Mouse (Mus musculus): ENCODE measurements around the gene Tpm1.

Tpm1 gene

DNA sequence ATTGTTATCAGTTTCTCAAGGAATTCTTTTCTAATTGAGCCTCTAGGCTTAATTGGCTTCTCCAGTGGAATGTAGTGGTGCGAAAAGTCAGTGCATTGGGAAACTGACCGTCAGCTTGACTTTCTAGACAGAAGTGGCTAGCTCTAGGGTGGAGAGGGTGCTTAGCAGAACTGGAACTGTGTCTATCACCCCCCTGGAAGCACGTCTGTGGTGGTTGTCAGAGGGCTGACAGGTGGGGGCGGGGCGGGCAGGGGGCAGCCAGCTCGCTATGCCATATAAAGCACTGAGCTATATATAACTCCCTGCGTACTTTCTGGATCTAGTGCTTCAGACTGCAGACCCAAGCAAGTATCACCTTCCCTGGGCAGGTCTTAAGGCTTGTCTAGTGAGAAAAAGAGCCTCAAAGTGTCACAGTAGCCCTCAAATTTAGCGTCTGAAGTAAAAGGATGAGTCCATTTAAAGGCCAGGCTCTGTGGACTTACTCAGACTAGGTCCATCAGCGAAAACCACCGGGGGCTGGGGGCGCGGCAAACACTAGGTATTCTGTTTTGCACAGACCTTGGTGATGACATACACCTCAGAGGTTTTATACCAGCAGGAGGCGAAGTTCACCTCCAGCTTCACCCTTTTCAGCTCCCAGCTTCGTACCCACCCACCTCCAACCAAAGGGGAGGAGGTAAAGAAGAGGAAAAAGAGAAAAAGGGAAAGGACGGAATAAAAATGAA, 2.2 kb downstream of the Tpm1 start:
- in situ Hi-C loops (cut with MboI, MseI) = loop anchor here in 1 of 2 experiments (10.0 kb wide), 1 partner anchor 1342 kb away; no protein-coding TSS in a partner anchor

DNA sequence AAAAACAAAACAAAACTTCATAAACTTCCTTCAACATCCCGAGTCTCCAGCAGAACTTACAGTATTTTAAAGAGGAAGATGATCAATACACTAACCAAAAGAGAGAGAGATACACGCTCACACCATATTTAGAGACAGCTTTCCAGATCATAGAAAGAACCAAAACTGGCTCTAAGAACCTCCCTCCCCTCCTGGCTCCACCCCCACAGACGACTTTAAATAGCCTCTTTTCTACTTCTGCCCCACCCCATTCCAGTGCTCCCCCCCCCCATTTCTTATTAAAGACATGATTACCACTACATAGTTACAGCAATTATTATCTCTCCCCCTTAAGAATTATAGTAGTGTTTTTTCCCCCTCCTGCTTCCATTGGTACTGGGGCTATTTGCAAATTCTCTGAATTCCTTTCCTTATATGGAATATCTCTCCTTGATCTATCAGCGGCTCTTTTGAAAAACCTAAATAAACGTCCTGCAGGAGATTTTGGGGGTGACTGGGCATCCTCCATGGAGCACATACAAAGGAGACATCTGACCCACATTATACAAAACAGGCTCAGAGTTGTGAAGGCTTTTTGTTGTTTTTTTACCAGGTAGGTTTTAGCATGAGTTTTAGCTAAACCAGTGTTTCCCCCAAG, 3.1 kb downstream of the Tpm1 start:
- in situ Hi-C loops (cut with MboI, MseI) = loop anchor here in 1 of 2 experiments (10.0 kb wide), 1 partner anchor 1341 kb away; no protein-coding TSS in a partner anchor

- in situ Hi-C loops (cut with MboI, MseI) = loop anchor here in 1 of 2 experiments (10.0 kb wide), 1 partner anchor 1340 kb away; no protein-coding TSS in a partner anchor
Measured at GRCm38 (mm10) chr9:67045306-67045675, 3.9 kb downstream of the Tpm1 start.

DNA sequence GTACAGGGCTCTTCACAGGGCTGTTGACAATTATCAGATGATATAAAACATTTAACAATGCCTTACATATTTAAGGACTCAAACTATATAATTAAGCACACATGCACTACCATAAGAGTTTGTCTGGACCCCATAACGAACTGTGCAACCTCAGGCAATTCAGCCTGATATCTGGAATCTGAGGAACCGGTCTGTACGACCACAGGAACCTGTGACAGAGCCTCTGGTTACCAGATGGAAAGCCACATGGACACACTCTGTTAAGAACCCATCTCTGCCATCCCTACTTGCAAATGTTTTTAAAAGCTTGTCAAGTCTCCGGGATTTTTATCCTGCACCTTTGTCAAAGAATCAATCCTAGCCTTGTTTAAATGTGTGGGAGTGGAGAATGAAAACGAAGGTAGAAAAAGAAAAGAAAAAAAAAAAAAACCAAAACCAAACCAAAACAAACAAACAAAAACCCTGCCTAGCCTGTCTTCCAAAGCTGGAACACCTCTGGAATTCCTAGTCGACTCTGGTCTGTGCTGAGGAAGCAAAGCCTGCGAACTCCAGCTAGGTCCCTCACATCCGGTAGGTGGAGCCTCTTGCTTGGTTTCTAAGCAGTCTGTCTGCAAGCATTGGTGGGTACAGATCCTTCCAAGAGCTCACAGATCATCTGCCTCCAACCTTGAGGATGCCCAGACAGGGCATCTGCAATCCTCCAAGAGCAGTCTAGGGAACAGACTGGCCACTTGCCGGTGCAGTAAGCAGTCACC, 4.5 kb downstream of the Tpm1 start:
- in situ Hi-C loops (cut with MboI, MseI) = loop anchor here (5.0 to 10.0 kb wide), 2 partner anchors 47 to 1340 kb away; no protein-coding TSS in a partner anchor

DNA sequence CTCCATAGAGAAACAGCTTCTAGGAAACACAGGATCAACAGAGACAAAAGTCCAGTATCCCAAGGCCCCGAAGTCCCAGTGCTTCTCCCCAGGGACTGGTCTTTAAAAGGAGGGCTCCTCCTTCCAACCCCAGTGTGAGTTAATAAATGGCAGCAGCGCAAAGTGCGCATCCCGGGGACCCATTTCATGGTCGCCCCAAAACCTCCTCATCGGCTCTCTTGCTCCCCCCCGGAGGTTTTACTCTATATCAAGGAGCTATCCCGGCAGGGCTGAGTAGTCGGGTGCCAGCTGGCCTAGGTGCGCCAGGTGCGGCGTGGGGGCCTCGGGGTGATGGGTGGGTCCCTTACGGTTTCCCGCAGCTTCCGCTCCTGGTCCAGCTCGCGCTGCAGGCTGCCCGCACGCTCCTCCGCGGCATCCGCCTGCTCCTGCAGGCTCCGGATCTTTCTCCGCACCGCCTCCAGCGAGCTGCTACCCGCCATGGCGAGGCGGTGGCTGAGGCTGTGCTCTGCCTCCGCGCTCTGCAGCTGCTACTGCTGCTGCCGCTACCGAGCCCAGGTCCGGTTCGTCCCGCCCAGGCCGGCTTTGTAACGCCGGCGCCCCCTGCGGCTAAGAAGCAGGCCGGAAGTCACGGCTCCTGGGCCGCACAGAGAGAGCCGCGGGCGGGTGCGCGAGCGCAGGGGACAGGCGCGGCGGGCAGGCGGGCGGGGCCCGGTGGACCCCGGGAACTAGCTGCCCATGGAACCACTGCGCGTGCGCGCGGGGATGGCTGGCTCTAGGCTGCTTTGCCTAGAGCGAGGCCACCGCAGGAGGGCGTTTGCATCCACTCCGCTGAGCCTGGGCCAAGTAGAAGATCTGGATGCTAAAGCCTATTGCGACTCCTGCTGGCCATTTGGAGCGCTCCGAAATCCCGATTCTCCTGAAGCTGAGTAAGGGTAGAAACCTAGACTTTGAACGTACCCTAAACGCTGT, 5.7 kb downstream of the Tpm1 start:
- in situ Hi-C loops (cut with MboI, MseI) = loop anchor here (5.0 to 10.0 kb wide), 2 partner anchors 46 to 1339 kb away; no protein-coding TSS in a partner anchor

DNA sequence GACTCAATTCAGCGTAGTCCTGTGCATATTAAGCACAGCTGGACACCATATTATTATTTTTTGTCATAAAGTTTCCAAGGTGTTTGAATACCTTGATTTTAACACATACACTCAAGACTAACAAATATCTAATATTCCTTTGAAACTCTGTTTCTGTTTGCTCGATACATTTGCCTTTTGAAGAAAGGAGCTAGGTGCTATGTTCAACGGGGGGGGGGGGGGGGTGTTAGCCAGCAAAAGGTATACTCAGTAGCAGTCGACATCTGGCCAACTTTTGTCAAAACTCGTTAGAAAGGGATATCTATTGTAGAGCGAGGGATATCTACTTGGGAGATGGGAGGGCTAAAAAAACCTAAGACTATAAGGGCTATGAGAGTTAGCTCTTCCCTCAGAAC, 6.4 kb downstream of the Tpm1 start:
- in situ Hi-C loops (cut with MboI, MseI) = loop anchor here (5.0 to 10.0 kb wide), 2 partner anchors 46 to 1338 kb away; no protein-coding TSS in a partner anchor

- in situ Hi-C loops (cut with MboI, MseI) = loop anchor here (5.0 to 10.0 kb wide), 2 partner anchors 45 to 1337 kb away; no protein-coding TSS in a partner anchor
Measured at GRCm38 (mm10) chr9:67041840-67042812, 7.1 kb downstream of the Tpm1 start.

- in situ Hi-C loops (cut with MboI, MseI) = loop anchor here (5.0 to 10.0 kb wide), 2 partner anchors 44 to 1336 kb away; no protein-coding TSS in a partner anchor
Measured at GRCm38 (mm10) chr9:67040963-67041839, 8.0 kb downstream of the Tpm1 start.

- in situ Hi-C loops (cut with MboI, MseI) = loop anchor here (5.0 to 10.0 kb wide), 2 partner anchors 43 to 1335 kb away; no protein-coding TSS in a partner anchor
Measured at GRCm38 (mm10) chr9:67039867-67040266, 9.3 kb downstream of the Tpm1 start.

DNA sequence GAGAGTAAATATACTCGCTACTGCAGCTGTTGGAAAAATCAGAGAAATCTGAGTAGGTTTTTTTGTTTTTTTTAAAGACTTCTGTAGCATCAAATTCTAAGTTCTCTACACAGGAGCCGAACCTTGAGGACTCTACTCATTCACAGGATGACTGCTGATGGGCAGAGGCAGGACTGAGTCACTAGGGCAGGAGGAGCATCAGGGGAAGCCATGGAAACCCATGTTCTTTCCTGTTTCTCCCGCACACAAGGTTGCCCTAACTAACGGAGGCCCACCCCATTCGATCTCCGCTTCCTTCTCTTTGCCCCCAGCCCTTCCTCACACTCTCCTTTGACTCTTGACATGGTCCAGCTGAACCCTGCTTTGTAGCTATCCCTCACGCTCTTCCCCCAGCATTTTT, 10.5 kb downstream of the Tpm1 start:
- in situ Hi-C loops (cut with MboI, MseI) = no loop called here

- in situ Hi-C loops (cut with MboI, MseI) = no loop called here
Measured at GRCm38 (mm10) chr9:67037666-67038065, 11.5 kb downstream of the Tpm1 start.

DNA sequence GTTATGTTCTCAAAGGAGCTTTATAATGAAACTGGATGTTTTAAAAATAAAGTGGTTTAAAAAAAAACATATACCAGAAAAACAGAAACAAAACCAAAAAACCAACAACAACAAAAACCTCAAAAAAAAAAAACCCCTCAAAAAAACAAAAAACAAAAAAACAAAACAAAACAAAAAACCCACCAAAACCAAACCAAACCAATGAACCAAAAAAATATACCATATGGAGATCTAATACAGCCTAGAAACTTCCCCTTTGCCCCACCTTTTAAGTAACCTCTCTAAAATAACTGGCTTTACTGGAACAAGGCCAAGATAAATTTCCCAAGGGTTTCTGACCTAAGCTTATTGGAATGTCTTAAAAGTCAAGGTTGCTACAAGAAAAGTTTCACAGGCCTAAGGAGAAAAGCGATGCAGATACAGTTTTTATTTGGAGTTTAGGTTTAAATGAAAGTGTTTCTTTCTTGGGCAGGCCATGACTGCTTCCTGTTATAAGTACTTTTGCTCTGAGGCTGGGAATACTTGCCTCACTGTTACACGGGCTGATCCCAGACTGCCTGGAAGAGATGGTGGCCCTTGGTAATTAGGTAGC, 12.6 kb downstream of the Tpm1 start:
- in situ Hi-C loops (cut with MboI, MseI) = no loop called here

DNA sequence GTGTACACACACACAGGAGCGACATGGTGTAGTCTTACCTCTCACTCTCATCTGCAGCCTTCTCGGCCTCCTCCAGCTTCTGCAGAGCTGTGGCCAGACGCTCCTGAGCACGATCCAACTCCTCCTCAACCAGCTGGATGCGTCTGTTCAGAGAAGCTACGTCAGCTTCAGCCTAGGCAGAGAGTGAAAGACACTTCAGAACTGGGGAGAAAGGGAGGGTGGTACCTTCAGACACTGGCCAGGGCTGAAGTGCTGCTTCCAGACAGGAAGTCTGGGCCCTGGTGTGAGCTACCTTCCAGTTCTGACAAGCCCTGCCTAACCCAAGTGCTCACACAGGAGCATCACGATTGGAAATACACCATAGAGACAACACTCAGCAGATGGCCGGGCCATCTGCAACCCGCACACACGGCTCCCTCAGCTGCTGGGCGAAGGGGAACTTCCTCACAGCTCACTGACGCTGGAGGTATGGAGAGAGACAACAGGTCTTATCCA, 13.2 kb downstream of the Tpm1 start:
- in situ Hi-C loops (cut with MboI, MseI) = no loop called here

- in situ Hi-C loops (cut with MboI, MseI) = no loop called here
Measured at GRCm38 (mm10) chr9:67034677-67035076, 14.5 kb downstream of the Tpm1 start.

GRCm38 (mm10) chr9:67033016-67033415, 16.2 kb downstream of the Tpm1 start:
- in situ Hi-C loops (cut with MboI, MseI) = no loop called here

DNA sequence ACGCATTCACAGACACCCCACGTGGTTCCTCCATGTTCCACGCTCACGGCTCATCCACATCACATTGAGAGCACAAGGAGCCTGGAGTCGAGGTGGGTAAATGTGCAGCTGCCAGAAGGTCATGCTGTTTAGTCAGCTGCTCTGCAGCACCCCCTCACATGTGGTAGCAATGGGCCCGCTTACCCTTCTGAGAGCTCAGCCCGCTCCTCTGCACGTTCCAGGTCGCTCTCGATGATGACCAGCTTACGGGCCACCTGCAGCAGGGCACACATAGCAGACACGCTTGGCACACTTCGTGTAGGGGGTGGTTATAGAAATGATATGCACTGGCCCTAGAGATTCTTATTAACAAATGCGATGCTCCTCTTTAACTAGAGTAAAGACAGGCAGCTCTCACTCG, 16.6 kb downstream of the Tpm1 start:
- in situ Hi-C loops (cut with MboI, MseI) = no loop called here

- in situ Hi-C loops (cut with MboI, MseI) = no loop called here
Measured at GRCm38 (mm10) chr9:67029518-67029917, 19.7 kb downstream of the Tpm1 start.

GRCm38 (mm10) chr9:67028929-67029328, 20.3 kb downstream of the Tpm1 start:
- in situ Hi-C loops (cut with MboI, MseI) = no loop called here

All from T-helper 17 cell (primary cell).